Mouse (Mus musculus) erythroid progenitor cell, adult 5-6 weeks (primary cell): ENCODE data around the gene Psma5. TPM values are rescaled to one million over a fixed set of nuclear protein-coding genes. Genes with fewer than 3 reads are reported as not detected.
A peak's percentile ranks its signal among the peaks of the same experiment; 100 is the strongest.
"Not testable (repeated sequence)": the region's sequence is repeated elsewhere in the genome, so short reads cannot be mapped to it uniquely, and the experiment has no call there.

Experiments
- ATAC-seq: replicated peaks from 2 replicates; pipeline ENCODE4 v1.8.0; 2016; ENCODE audit warnings: moderate number of reproducible peaks, mild to moderate bottlenecking, moderate TSS enrichment, inconsistent platforms; ENCODE audit not compliant: poor library complexity, low FRiP score, severe bottlenecking
- total RNA-seq, 2 experiments: library from RNA; stranded (forward) in 1 of 2; stranded (reverse) in 1 of 2; fragments of 150-400 nt in 1 of 2; fragments of 186-747, 209-891 nt in 1 of 2; gene quantifications; 2 replicates each; pipeline versions ENCODE4 v1.2.3 to v1.2.4; 2015 to 2017; ENCODE audit warnings: low replicate concordance in 2 of 2

The Psma5 gene
- total RNA-seq (2015; ENCODE audit: low replicate concordance), result 78.8 and 93.0 TPM in 2 replicates
- 49.7 and 86.5 TPM in 2 replicates for total RNA-seq (2017; ENCODE audit: low replicate concordance)

DNA sequence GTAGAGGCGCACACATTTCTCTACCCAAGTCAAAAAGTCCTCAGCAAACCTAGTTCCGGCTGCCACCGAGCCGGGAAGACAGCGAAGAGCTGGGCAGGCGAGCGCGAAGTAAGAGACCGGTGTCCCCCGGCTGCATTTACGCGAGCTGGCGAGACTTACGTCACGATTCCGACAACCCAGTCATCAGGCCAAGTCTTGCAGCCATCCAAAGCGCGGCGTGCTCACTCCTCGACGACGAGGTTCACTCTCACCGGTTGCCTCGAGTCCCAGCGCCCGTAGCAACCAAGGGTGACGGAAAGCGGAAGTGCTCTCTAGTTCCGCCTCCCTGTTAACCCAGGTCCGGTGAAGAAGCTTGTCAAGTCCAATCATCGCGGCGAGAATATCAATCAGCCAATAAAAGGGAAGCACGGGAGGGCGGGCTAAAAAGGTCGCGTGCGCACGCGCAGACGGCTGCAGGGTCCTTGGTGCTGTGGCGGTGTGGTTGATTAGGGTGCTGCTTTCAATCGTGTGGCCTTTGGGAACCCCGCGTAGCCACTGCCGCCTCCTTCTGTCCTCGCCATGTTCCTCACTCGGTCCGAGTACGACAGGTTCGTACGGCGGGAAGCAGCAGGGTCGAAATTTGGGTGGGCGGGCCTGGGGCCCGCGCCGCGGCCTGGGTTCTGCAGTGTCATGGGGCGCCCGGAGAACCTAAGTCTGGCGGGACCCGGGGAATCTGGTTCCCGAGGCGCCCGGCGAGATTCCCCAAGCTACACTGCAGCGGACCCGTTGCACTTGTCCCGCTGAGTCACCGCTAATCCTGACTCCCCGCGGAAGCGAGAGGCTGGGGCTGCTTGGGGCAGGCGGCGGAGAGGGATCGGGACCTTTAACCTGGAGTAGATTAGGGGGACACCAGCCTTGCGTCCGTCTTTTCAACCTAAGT, at the start of gene Psma5:
TSS of gene Psma5 (plus strand) at position 208 of the 919 bp plus-strand sequence.
- peak; percentile 99 for ATAC-seq

DNA sequence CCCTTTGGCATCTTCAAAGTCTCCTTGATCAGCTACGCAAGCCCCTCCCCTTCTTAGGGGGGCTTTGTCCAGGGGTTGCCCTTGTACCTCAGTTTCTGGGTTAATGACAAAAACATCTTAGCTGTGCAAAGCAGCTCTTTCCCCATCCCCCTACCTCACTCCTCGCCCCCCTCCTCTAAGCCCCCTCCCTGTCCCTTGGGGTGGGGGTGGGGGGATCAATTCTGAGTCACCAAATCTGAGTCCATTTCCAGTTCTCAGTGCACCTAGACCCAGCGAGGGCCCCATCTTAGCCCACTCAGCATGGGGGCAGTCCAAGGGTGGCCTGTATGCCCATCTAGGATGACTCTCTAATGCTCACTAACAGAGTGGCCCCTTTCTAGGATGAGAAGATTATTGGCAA, 47.7 kb upstream of the Psma5 start:
- ATAC-seq, result no peak

DNA sequence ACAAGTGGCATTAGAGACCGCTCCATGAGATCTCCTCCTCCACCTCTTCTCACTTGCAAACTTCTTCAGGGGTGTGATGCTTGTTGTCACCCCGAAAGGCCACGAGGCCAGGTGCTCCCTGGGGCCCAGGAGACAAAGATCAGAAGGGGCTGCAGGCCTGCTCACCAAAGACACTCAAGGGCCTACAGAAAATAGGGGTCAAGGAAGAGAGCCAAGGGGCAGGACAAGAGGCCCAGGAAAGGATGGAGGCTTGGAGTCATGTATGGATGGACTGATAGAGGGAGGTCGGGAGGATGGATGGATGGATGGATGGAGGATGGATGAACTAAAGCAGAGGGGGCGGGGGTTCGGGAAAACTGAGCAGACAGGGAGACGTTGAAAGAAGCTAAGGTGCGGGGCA, 47.2 kb upstream of the Psma5 start:
- no peak for ATAC-seq

DNA sequence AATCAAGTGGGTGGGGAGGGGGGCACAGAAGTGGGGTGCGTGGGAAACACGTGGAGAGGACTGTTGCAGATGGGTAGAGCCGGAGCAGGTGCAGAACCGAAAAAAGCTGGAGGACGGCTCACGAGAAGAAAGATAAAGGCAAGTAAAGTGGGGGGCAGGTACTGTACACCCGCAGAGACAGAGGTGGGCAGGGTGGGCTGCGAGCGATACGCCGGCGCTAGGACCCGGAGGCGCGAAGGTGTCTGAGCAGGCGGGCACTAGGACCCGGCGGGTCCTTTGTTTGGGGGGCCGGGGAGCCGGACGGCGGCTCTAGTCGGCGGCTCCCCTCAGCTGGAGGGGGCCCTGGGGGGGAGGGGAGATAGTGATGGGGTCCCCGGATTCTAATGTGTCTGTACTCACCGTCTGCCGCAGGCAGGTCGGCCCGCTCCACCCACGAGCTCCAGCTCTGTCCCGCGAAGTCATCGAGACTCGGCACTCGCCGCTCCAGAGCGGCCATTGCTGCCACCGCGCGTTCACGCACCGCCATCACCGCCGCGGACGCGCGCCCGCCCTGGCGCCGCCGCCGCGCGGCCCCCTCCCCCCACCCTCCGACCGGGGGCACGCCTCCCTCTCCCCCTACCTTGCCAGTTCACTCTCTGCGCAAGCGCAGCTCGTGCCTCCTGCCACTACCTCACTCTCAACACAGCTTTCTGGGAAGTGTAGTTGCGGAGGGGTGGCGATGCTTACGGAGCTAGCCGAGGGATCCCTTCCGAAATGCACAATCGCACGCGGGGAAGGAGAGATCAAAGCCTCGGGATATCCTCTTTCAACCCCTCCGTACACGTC, 46.6 kb upstream of the Psma5 start:
- peak; percentile 76 for ATAC-seq

DNA sequence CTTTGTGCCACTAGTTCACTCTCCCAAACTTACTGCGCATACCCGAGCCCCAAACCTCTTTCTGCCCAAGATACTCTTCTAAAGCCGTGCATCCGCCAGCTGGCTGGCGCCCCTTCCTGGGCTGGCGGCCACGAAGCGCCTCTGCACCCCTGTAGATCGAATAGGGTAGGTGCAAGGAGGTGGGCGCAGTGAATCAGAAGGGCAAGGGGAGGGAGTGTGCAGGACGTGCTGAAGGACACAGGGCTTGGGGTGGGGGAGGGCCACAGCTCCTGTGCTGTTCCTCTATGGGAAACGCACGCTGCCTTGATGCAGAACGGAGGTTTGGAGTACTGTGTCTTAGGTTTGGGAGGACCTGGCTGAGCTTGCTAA, 46.0 kb upstream of the Psma5 start, which contains the start of gene Atxn7l2:
TSS of gene Atxn7l2 (minus strand) at position 164 of the 369 bp plus-strand sequence.
- ATAC-seq, result peak; percentile 20

DNA sequence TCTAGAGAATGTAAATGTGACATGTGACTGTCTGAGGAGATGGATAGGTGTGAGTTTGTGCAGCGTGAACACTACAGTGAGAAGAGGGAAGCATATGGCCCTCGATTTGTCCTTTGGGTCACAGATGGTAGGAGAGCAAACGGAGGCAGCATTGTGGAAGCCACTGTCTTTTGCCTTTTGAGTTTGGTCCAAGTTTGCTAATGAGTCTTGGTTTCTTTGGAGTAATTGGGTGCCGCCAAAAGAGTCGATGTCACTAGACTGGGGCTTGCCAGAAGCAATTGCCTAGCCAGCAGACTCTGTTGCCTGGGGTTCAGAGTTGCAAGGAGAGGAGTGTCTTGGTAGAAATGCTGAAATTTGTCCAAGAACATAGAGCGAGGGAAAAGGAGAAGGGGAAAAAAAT, 44.9 kb upstream of the Psma5 start:
- no peak for ATAC-seq

DNA sequence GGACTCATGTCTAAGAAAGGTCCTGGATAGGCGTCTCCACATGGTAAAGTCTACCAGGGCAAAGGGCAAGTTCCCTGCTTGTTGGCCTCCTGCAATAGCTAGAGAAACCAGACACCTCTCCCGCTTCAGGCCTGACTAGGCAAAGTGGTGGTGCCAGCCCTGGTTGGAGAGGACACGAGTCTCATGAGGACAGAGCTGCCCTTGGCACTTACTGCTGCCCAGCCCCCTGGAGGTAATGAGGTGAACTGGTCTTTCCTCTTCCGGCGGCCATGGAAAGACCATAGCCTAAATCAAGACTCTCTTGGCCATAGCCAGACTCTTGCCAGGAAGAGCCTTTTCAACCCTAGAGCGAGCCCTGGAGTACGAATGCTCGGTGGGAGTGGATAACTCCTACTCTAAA, 44.3 kb upstream of the Psma5 start:
- ATAC-seq, result no peak

DNA sequence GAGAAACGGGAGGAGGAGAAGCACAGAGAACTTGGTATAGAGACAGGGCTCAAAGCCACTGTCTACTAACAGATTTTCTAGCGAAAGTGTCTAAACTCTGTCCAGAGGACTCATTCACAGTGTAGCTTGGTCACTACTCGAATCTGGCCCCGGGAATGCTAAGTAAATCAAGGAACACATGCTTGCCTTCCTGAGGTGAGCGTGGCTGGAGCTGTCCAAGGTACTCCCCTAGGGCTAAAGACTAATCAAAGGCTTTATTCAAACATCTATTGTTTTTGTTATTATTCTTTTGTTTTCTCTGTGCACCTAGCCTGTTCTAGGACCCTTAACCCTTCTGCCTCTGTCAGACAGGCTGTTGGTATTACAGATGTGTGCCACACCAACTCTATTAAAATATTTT, 42.0 kb upstream of the Psma5 start:
- no peak for ATAC-seq

DNA sequence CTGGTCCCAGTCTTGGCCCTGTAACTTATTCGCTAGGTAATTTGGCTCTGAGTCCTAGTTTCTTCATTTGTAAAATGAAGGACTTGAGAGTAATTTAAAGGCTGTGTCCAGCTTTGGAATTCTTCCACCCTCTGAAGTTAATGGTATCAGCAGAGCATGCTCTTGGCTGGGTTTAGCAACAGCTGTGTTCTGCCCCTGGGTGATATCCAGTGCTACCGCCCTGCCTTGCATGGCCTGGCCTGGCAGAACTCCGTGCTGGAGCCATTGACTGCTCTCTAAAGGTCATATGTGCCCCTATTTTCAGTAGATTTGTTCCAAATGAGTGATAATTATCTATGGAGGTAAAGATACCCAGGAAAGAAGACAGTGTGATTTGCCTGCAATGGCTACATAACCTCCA, 36.1 kb upstream of the Psma5 start:
- ATAC-seq, result no peak

DNA sequence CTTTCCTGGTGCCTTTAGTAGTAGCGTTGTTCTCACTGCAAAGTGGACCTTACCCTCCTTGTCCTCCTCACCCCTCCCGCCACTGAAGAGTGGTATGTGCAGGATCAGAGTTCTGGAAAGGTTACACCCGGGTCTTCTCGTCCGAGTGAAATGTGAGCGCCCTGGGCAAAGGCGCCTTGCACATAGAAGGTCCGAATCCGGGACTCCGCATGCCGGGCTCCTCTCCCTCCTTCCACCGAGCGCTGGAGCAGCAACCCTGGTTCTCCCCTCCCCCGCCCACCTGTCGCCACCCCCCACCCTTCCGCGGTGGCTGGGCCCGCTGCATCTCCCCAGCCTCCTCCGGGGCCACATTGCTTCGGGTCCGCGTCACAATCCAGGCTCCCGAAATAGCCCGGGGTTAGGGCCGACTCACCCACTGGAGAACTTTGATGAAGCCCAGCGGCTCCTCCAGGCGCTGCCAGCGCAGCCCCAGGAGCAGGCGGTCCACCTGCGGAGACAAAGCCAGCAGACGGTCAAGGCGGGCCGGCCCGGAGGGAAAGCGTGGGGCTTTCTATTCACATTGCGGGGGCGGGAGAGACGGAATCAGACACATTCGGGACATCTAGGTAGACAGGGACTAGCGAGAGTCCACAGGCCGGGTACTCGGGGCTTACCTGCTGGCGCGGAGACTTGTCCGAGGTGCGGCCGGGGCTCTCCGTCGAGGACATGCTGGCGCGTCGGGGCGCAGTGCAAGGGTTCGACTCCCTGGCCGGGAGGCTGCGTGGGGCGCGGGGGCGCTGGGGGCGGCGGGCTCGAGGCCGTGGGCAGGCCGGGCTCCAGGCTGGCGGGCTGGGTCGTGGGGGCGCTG, 30.8 kb upstream of the Psma5 start:
- no peak for ATAC-seq

DNA sequence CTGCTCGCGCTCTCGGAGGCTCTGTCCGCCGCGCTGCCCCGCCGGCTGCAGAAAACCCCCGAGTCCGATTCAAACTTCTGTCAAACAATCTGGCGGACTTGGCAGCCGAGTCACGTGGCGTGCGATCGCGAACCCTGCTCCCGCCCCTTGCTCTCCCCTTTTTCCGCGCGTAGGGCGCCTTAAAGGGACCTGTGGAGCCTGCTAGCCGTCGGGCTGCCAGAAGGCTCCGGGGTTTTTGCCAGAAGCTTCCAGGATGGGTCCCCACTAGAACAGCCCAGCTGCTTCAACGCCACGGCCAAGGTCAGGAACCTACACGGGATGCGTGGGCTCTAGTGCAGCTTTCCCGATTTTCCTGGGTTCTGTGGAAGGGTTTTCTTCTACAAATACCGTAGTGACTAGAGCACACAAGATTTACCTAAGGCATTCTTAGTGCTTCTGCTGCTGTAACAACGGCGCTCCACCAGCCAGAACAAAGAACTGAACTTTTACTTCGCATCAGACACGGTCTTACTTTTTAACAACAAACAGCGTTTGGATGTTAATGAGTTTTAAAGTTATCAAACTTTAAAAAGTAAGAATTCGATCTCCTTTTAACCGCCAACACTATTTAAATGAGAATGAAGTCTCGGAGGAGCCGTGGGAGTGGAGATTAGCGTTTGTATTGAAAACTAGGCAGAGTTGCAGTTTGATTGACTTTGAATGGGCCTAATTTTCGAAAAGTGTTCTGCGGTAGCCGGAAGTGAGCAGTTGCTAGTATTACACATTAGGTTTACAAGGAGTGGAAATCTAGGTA, 30.0 kb upstream of the Psma5 start, which contains the start of gene Sypl2:
TSS of gene Sypl2 (minus strand) at position 91 of the 793 bp plus-strand sequence.
- no peak for ATAC-seq

DNA sequence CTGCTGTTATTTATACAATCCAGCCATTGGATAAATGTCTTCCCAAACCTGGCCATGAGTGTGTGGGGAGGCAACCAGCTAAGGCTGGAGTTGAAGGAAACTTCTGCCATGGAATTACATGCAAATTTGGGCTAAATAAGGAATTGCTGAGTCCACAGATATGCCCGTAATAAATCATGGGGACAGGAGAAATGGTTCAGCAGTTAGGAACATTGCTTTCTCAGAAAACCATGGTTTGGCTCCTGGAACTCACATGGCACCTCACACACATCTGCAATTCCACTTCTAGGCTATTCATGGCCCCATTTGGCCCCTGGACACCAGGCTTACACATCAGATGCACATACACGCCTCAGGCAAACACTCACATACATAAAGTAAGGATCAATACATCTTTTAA, 29.2 kb upstream of the Psma5 start:
- no peak for ATAC-seq

DNA sequence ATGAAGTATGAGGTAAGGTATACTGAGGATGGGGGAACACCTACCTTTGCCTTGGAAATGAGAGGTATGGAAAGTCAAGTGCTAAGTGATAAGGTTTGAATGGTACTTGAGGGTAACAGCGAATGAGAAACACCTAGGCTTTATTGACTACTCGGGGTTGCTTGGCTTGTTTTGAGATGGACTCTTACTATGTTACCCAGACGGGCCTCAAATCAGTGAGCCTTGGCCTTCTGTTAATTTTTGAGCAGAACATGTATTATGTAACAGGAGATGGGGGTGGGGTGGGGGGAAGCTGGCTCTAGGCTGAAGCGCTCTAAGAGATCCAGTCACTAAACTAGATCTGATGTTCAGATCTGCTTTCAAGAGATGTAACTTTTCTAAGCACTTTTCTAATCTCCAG, 25.1 kb upstream of the Psma5 start:
- ATAC-seq, result no peak

DNA sequence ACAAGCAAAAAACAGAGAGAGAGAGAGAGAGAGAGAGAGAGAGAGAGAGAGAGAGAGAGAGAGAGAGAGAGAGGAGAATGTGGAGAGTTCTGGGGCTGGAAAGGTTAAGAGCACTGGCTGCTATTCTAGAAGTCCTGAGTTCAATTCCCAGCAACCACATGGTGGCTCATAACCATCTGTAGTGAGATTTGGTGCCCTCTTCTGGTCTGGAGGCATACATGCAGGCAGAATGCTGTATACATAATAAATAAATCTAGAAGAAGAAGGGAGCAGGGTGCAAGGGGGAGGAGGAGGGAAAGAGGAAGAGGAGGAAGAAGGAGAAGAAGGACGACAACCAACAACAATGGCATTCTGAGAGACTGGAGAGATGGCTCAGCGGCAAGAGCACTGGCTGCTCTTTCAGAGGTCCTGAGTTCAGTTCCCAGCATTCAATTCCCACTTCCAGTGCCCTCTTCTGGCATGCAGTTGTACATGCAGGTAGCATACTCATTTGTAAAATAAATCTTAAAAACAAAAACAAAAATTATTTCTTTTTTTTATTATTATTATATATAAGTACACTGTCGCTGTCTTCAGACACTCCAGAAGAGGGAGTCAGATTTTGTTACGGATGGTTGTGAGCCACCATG, 19.1 kb upstream of the Psma5 start:
- not testable (repeated sequence) for ATAC-seq

DNA sequence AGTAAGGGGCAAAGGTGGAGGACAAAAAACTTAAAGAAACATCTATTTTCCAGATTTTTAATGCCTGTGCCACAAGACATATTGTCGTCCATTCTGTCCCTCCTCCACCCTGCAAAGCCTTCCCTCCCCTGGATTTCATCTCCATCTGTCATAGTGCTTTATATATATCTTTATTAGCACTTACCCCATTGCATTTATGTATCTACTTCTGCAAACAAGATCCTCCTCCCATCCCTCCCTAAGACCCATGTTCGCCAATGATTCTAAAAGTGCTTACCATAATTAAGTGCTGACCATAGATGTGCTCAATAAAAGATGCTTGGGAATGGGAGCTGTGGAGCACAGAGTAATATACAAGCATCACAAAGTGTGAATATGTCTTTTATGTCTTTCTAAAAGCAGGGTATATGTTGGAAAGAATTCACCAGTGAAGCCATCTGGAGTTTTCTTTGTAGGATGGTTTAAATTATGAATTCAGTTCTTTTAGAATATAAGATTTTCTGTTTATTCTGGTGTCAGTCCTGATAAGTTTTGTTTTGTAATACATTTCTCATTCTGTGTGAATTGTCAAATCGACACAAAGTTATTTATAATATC, 15.4 kb upstream of the Psma5 start:
- no peak for ATAC-seq

DNA sequence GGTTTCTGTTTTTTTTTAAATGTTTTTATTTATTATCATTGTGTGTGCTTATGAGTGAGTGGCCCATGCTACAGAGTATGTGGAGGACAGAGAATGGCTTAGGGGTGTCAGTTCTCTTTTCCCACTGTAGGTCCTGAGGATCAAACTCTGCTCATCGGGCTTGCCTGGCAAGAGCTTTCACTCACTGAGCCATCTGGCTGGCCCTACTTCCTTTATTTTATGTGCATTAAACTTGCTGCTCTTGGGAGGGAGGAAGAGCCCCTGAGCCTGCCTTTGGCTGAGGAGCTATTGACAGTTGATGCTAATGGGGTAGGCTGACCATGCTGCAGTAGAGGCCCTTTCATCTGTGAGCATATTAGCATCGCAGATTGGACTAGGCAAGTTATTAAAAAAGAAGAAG, 9.9 kb upstream of the Psma5 start:
- ATAC-seq, result no peak

DNA sequence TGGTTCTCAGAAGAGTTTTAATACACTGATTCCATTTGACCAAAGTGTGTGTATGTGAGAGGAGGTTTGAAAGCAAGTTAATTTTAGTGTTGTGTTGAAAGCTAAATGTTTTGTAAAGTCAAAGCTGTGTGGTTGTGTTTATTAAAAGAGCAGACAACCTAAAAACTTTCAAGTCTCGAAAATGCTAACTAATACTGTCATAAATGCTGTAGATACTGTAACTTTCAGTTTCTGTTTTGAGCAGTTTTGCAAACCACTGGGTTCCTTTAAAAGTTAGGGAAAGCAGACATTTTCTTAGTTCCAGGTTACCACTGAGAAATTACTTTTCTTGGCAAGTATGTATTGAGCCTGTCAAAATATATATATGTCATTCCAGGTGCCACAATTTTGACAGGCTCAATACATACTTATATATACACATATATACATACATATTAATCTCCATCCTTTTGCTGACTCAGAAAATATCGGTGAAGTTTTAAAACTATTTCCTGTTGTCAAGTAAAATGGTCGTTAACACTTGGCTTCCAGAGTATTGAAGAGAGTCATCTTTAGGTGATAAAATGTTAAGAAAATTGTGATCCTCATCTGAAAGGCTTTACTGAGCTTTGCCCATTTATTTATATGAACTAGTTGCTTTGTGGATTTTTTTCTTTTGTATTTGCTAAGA, 1.2 kb downstream of the Psma5 start:
- no peak for ATAC-seq

DNA sequence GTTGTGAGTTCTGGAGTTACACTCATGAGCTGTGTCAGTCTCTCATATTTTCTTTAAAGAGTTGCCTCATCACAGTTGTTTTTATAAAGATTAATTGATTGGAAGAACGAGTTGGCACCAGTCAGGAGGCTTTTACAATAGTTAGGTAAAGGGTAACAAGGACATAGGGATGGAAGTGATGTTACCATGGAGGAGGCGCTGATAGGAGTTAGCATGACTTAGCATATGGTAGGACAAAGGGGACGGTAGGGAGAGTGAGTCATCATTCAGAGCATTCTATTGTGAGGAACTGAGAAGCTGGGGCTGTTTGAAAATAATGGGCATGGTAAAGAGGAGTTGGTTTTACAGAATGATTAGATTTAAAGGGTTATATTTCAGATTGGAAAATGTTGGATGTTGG, 2.6 kb downstream of the Psma5 start:
- ATAC-seq, result no peak
